Mouse (Mus musculus) testis, adult 2 months (tissue): ENCODE measurements around the gene Mfsd4a.

ENCODE experiments used
- CTCF ChIP-seq: fragments of 200-500 bp; IDR thresholded peaks from 2 replicates; pipeline ENCODE4 v1.5.1; 2012; ENCODE audit warnings: low read depth, mild to moderate bottlenecking, inconsistent platforms, low read length, moderate library complexity; ENCODE audit not compliant: control insufficient read depth, insufficient read depth, insufficient replicate concordance
- POLR2A ChIP-seq: fragments of 200-500 bp; IDR thresholded peaks from 2 replicates; pipeline ENCODE4 v1.6.1; 2012; ENCODE audit warnings: low read depth, mild to moderate bottlenecking, inconsistent platforms, low read length, moderate library complexity; ENCODE audit not compliant: control insufficient read depth

DNA sequence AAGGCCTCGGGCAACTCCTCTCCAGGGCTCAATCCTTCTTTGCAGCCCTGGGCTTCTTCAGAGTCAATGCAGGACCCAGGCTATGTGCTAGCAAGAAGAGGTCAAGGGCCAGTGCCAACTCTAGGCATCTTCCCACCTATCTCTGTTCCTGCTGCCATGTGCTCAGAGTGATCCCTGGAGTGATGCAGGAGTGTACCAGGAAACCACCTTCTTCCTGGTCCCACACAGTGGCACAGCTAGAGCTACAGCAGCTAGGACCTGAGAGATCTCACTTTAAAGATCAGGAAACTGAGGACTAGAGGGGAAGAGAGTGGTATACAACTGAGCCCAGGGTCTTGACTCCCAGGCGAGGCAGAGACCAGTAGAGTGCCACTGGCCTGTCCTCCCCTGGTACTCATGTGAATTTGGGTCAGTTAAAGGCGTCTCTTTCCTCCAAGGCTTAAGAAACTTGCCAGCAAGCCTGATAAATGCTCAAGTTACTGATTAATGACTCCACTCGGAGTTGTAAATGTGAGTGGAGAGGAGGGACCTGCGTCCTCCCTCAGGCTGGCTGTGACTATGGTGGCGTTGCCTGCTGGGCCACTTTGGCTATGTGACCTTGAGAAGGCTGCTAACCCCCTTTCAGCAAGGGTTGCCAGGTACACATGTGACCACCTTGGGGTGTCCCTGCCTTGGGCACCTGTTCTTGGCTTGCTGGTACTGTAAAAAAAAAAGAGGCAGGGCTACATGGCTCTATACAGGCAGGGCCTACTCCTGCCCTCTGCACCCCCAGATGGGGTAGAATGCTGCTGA is 5.9 kb downstream of the Mfsd4a start:
- TF ChIP-seq CTCF (no peak), POLR2A (no peak)
